Mouse (Mus musculus): ENCODE measurements around the gene Tigd3.

- TF ChIP-seq POLR2A (IDR thresholded peaks at IDR 0.05; ENCODE audit: insufficient read length, low read depth) (no peak), MYOD1 (IDR thresholded peaks at IDR 0.05; ENCODE audit: control insufficient read depth in 1 of 3, insufficient read length in 2 of 3, low read depth in 2 of 3) (no peak), POLR2AphosphoS2 (IDR thresholded peaks at IDR 0.05; ENCODE audit: insufficient read length, low read depth) (no peak), SRF (IDR thresholded peaks at IDR 0.05; ENCODE audit: control insufficient read depth, insufficient read length, low read depth) (no peak)
These were observed 15.6 kb downstream of the Tigd3 start for GRCm38 (mm10) chr19:5878362-5878722.
